Mouse (Mus musculus): ENCODE data around the gene Slc5a4a. TPM values are rescaled to one million over a fixed set of nuclear protein-coding genes. Genes with fewer than 3 reads are reported as not detected.
A peak's percentile ranks its signal among the peaks of the same experiment; 100 is the strongest.

Gene Slc5a4a
- polyA plus RNA-seq, 3 experiments from 2014 or later: not detected

- no peak for ATAC-seq
Observed at GRCm38 (mm10) chr10:76225944-76226343, 78.7 kb downstream of the Slc5a4a start.

GRCm38 (mm10) chr10:76229627-76230026, 82.4 kb downstream of the Slc5a4a start:
- ATAC-seq: no peak

GRCm38 (mm10) chr10:76237341-76238225, 90.3 kb downstream of the Slc5a4a start, which contains the start of gene Prmt2:
Prmt2 (minus strand) TSS chr10:76237865.
- peak; percentile 96 for ATAC-seq

Other genes starting within 250 kb of the Slc5a4a start
- gene Smarcb1, start 225.8 kb upstream of the Slc5a4a start, polyA plus RNA-seq (2017; shearing (Covaris generic)): 100 to 1,000 TPM in 2 of 3 experiments, 10 to 100 TPM in 1; 89.2 to 126 (median 106) TPM
- gene Chchd10, start 214.3 kb upstream of the Slc5a4a start, polyA plus RNA-seq (2017; shearing (Covaris generic)): 10 to 100 TPM in 2 of 3 experiments, 1 to 10 TPM in 1; 5.3 to 15.4 (median 11.3) TPM
- 1 to 10 TPM in 2 of 3 experiments, under 1 TPM in 1; 0.91 to 7.7 (median 4.4) TPM for gene Mmp11, start 211.0 kb upstream of the Slc5a4a start, polyA plus RNA-seq (2017; shearing (Covaris generic))
- gene Gm867, start 206.8 kb upstream of the Slc5a4a start, polyA plus RNA-seq (2017; shearing (Covaris generic)): not detected
- gene Vpreb3, start 204.4 kb upstream of the Slc5a4a start, polyA plus RNA-seq (2017; shearing (Covaris generic)): under 1 TPM in 1 of 3 experiments, not detected in 2; 0.99 TPM
- gene Gm5134, start 192.9 kb upstream of the Slc5a4a start, polyA plus RNA-seq (2017; shearing (Covaris generic)): 1 to 10 TPM in 1 of 3 experiments, under 1 TPM in 2; 0.30 to 1.7 (median 0.58) TPM
- gene Zfp280b, start 114.8 kb upstream of the Slc5a4a start, polyA plus RNA-seq (2017; shearing (Covaris generic)): 10 to 100 TPM in 1 of 3 experiments, 1 to 10 TPM in 2; 9.6 to 10.3 (median 9.9) TPM
- not detected for gene Slc5a4b, start 36.5 kb upstream of the Slc5a4a start, polyA plus RNA-seq (2017; shearing (Covaris generic))
- gene Prmt2, start 90.4 kb downstream of the Slc5a4a start, polyA plus RNA-seq (2017; shearing (Covaris generic)): 10 to 100 TPM; 19.2 to 41.4 (median 37.6) TPM
- gene S100b, start 106.4 kb downstream of the Slc5a4a start, polyA plus RNA-seq (2017; shearing (Covaris generic)): not detected
- 1 to 10 TPM; 1.4 to 2.3 (median 1.7) TPM for gene Dip2a, start 197.8 kb downstream of the Slc5a4a start, polyA plus RNA-seq (2017; shearing (Covaris generic))